Mouse (Mus musculus) left cerebral cortex, adult 9 months (tissue): Measurements from ENCODE around the gene Kif14.
"Not testable (repeated sequence)": the region's sequence is repeated elsewhere in the genome, so short reads cannot be mapped to it uniquely, and the experiment has no call there.

Experiments used
- DNase-seq, 2 experiments: peaks; one replicate each; pipeline ENCODE4 v3.0.0; 2022; ENCODE audit warnings: low spot score in 2 of 2

Kif14 gene

DNA sequence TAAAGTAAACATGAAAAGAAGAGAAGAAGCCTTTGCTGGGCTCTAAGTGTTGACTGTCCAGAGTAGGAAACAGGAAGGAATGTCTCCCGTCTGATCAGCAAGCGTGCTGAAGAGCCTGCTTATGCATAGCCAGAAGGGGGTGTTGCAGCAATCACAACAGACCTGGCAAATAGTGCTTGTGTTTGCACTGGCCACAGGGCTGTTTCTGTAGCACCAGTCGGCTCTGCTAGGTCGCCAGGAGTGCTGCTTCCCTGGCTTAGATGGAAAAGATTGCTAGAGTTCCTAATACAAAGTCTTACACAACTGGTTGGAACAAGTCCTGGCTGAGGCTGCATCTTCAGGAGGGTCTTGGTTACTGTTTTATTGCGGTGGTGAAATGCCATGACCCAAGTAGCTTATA lies 25.5 kb downstream of the Kif14 start:
- no peak for DNase-seq

DNA sequence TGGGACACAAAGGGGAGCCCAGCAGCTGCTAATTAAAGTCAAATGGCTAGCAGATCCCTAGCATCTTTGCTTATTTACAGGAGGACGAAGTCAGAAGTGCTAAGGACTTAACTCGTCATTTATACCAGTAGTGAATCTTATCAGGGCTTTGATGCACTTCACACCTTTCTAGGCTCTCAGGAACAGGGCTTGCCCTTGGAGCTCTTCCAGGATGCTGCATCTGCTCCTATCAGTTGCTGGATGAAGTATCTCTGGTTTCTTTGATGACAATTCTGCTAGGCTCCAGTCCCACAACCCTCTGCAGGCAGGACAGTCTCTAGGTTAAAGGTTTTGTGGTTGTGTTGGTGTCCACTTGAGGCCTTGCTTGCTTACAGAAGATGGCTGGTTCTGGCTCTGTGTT lies 26.1 kb downstream of the Kif14 start:
- no peak for DNase-seq

DNA sequence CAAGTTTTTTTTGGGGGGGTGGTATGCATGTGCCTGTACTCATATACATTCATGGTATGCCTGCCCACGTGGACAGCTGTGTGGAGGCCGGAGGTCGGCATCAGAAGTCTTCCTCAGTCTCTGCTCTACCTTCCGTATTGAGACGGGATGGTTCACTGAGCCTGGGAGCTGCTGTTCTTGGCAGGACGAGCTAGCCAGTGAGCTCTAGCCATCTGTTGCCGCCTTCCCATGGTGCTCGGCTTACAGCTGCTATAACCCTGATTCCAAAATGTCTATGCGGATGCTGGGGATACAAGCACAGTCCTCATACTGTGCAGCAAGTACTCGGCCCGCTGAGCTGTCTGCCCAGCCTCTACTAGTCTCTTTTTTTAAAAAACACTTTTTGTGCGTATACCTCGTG lies 33.2 kb downstream of the Kif14 start:
- DNase-seq: no peak

DNA sequence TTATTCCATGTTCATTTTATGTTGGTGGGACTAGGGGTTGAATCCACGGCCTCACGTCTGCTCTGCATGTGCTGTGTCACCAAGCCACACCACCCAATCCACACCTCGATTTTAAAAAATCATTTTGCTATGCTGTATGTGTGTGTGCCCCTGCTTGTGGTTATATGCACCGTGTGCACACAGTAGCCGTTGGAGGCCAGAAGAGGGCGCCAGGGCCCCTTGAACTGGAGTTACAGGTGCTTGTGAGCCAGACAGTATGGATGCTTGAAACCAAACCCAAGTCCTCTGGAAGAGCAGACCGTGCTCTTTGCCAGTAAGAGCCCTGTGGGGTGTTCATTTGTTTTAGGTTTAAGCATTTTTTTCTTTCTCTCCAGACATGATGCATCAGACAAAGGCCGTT lies 36.8 kb downstream of the Kif14 start:
- no peak for DNase-seq

DNA sequence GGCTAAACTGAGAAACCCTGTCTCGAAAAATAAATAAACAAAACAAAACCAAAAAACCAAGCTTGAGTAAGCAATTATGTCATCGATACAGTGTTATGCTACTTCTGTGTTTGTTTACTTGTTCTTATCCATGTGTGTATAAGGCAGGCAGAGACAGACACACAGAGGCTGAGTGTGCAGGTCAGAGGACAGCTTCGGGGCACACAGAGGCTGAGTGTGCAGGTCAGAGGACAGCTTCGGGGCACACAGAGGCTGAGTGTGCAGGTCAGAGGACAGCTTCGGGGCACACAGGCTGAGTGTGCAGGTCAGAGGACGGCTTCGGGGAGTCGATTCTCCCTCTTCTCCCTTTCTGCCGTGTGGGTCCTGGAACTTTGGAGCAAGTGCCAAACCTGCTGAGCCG lies 40.1 kb downstream of the Kif14 start:
- not testable (repeated sequence) for DNase-seq

DNA sequence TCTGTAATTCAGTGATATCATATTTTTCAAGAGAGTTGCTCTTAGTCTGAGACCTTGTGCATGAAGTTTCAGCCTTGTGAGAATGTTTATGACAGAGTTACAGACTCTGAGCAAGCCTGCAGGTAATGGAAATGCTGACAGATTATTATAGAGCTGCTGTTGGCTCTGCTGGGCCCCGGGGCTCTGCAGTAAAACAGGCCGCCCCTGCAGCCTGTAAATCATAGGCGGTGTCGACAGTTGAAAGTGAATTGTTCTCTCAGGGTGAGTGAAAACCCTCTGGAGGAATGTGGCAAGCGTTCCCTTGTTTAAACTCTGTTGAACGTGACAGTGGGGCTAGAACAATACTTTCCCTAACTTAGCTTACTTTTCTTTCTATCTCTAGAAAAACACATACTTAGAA lies 46.2 kb downstream of the Kif14 start:
- no peak for DNase-seq

DNA sequence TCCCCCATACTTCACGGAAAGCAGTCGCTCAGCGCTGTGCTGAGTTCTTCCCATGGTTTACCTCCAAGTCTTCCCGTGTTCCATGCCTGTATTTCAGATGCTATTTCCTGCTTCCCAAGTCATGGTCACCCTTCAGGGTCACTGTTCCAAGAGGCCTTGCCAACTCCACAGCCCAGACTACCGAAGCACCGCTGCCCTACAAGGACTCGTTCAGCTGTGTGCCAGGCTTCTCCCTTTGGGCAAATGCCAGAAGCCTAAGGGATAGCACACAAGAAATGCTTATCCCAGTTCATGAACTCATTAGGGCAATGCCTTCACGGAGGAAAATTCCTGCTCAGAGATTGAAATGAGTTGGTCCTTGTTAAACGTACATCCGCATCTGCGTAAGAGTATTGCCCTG lies 47.0 kb downstream of the Kif14 start:
- no peak for DNase-seq

DNA sequence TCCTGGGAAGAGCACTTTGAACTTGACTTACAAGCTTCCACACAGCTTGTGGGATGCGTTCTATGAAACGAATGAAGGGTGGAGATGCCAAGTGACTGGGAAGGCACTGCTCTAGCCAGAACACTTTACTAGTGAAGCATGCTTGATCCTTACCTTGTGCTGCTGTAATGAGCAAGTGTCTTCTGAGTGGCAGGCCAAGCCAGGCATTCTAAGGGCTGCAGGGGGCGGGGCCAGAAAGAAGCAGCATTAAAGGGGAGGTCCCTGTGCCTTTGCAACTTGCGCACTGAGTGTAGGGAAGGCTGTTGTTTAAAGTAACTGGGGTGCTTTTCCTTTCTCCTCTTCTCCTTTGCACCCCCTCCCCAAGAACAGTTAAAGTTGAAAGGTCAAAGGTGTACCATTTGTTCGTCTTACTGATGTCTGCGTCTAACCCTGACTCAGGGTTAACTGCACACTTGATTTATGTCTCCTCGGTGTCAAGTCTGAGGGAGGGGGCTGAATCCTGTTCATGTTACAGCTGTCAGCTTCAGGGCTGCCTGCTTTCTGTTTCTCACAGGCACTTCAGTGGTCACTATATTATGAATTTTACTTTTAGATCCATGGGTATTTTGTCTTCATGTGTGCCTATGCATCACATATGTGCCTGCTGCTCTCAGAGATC lies 52.7 kb downstream of the Kif14 start:
- DNase-seq: no peak

DNA sequence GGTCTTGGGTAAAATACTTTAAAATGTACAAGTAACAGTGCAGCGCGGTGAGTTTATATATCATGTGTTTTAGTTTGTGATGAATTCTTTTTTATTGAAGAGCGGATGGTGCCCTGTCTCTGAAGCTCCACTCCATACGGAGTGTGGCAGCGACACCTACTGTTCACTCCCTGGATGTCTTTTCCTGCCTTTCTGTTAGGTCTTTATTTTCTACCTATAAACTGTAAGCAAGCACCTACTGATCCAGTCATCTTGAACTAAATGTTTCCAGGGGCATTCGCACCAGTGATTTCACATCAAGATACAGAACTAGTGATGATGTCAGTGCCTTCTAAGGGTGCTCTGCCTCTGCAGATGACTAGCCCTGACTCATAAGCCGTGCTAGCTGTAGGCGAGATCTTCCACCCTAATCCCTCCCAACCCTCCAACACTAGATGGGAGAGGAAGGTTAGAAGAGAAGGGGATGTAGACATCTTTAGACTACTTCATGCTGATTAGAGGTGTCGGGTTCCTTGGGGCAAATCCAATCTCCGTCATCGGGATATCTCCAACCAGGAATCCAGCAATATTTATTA lies 55.3 kb downstream of the Kif14 start:
- DNase-seq: peak; percentile 25 to 78

DNA sequence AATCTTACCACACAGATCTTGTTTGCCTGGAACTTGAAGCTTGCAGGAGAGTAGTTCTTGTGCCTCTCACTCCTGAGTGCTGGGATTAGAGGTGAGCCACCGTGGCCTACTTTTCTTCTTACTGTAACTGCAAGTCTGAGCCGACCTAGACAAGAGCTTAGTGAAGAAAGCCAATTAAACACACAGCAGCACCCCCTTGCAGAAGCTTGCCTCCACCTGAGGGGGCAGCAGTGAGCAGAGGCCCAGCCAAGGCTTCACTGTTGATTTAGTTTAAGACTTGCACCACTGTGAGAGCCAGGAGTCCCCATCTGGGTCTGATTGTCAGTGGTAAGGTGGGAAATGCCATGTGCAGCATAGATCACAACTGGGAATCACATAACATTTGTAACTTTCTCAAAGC lies 58.8 kb downstream of the Kif14 start:
- DNase-seq: peak in 1 of 2 experiments; percentile 40

DNA sequence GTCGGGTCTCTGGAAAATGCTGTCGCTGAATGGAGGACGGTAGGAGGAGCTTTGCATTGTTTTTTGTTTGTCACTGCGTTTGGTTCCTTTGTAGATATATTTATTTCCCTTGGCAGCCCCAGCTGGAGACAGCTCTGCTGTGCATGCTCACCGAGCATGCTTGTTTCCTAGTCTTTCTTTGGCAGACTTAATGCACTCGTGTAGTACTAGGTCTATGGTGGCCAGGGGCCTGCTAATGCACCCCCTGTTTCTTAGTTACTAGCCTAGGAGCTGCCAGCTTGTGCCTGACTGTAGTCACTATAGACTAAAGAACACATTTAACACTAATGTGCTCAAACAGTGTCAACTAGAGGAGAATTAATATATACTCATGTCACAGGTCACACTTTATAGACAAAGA lies 59.7 kb downstream of the Kif14 start:
- DNase-seq: no peak

DNA sequence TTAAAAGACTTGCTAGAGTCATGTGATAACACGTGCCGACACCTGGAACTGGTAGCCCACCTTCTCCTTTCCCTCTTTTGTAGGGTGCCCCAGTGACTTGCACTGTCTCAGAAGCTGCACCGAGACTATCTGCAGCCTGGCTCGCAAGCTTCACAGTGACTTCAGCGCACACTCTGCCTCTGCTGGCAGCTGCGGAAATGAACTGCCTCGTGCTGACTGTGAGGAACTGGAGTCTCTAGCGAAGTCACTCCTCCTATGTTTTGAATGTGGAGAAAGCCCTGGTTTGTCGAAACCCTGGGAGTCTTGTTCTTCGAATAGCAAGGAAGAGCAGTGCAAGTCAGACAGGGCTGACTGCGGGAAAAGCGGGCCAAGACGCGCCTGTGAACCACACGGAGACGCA lies 61.0 kb downstream of the Kif14 start:
- DNase-seq: peak in 1 of 2 experiments; percentile 37

DNA sequence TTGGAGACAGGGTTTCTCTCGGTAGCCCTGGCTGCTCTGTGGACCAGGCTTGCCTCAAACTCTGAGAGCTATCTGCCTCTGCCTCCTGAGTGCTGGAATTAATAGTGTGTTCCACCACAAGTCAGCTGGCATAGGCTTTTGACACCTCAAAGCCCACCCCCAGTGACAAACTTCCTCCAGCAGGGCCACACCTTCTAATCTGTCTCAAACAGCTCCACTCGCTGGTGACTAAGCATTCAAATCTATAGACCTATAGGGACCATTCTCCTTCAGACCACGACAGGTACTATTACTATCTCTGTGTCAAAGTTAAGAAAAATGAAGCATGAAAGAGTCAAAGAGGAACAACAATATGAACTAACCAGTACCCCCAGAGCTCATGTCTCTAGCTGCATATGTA lies 66.4 kb downstream of the Kif14 start:
- no peak for DNase-seq

DNA sequence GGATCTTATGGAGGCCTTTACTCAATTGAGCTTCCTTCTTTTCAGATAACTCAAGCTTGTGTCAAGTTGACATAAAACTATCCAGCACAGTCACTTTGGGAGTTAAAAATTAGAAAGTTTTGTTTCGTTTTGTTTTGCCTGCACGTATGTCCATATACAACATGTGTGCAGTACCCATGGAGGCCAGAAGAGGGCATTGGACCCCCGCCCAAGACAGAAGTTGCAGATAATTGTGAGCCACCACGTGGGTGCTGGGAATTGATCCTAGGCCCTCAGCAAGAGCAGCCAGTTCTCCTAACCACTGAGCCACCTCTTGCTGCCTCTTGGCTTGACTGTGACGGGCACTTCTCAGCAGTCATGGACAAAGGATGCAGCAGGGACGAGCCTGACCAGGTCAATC lies 70.8 kb downstream of the Kif14 start:
- DNase-seq: no peak

DNA sequence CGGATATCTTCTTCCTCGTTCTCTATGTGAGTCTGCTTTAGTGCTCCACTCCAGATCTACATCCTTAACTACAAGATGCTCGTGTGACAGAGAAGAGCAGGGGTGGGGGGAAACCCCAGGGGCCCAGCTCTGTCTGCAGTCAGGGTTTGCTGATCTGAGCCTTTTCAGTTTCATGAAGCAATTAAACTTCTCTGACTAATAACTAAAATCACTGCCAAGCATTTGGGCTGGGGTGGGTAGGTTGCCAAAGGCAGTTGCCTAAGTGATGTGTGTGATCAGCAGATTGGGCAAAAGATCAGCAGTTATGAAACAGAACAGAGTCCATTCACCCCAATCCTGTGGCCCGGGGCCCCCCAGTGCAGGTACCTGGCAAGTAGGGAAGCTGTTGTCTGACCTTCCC lies 72.1 kb downstream of the Kif14 start:
- DNase-seq: no peak

DNA sequence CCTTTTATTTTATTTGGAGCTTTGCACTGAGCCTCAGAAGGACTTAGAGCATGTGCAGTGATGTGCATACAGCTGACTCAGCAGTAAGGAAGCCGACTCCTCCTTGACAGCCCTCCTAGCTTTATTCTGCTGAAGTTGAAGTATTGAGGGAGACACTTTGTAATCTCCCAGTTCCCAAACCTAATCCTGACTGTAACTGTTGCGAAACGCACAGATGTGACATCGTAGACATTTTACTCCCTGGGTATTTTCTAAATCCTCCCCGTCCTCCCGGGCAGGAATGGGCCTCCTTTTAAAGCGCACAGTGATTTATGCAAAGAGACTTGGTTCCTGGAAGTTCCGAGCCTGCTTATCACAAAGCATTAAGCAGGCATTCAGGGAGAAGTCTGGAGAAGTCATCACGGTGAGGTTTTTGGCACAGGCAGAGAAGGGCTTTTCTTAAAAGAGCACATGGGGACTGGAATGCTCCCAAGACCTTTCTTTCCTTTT lies 74.3 kb downstream of the Kif14 start:
- no peak for DNase-seq

DNA sequence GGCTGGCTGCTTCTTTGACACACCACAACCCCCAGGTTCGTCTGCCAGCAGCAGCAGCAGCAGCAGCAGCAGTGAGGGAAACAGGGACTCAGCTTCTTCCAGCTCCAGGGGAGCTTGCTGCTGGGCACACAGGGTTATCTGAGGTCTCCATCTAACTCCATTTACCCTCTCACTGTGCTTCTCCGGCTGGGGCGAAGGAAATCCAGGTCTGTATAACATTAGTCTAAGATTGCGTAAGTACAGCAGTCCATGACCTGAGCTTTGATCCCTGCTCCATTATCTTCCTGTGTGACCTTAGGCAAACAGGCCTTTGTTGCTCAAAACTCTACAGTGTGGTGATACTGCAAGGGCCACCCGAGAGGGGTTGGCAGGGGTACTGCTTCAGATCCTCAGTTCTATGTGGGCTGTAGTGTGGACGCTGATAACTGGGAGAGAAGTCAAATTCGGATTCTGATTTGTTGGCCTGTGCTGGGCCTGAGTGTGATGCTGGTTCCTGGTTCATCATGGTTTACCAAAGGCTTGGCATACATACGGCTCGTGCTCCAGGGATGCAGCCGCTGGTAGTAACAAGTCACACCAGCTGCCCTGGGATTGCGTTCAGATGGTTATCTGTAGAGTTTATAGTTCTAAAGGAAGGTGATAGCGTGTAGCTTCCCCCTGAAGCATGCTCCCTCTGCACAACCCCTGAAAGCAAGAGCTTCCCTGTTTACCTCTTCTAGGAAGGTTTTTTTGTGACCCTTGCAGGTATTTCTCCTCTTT lies 75.7 kb downstream of the Kif14 start:
- no peak for DNase-seq

DNA sequence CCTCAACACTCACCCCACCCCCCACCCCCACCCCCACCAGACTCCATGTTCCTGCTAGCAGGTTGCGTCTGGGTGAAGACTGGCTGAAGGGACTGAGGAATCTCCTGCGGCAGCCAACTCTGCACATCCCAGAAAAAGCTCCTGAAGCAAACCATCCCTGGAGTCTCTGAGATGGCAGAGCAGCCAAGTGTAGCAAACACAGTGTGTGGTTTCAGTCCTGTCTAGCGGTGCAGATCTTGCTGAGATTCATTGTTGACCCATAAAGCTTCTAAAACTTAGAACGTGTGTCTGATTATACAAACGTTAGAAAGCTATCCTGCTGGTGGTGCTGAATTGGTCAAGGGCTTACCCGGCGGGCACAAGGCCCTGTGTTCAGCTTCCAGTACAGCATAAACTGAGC lies 77.8 kb downstream of the Kif14 start:
- no peak for DNase-seq

DNA sequence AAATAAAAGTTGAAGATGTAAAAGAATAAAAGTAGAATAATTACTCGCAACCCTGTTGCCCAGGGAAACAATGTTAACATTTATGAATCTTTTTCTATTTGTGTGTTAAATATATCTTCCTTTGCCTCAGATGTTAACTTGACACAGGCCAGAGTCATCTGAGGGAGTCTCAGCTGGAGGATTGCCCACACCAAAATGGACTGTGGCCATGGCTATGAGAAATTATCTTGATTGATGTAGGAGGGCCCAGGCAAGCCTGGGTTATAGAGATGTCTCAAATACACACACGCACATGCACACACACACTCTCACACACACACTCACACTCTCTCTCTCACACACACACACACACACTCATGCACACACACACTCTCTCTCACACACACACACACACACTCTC lies 80.9 kb downstream of the Kif14 start:
- DNase-seq: no peak

DNA sequence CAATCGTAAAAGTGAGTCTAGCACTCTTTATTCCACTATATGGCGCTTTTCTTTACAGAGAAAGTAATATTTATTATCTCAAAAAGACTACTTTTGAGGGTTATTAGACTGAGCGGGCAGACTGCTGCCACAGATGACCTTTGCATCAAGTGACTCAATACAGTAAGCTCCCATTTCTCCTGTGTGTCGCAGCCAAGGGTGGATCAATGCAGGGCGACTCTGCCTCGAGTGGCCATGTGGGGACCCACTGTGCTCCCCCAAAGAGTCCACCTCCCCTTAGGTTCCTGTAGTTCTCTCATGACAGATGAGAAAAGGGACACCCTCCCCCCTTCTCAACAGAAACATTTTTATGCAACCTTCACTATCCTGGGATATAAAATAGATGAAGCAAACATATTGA lies 84.1 kb downstream of the Kif14 start:
- DNase-seq: no peak

DNA sequence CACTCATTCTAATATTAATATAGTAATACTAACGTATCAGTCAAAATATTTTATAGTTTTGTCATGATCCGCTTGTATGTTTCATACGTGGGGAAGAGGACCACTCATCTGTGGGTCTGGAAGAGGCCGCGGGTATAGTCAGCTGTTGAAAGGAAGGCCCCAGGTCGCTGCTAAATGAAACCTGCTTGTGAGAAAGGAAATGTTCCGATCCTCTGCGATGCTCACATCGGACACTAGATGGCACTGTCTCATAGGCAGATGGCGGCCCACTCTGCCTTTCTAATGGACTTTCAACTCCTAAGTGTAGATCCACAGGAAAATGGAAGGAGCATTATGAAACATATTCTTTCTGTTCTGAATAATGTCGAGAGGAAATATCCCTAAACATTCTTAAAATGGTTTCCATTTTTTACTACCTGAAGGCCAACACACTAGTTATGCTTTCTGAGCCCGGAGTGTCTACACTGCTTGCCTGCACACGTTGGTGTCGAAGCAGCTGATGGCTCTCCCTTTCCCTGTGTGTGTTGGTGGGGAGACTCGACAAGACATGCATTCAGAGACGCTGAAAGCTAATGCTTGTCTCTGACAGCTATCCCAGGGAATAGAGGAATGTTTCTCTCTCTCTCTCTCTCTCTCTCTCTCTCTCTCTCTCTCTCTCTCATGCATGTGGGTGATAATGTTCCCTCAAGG lies 84.9 kb downstream of the Kif14 start:
- DNase-seq: peak; percentile 56 to 93

DNA sequence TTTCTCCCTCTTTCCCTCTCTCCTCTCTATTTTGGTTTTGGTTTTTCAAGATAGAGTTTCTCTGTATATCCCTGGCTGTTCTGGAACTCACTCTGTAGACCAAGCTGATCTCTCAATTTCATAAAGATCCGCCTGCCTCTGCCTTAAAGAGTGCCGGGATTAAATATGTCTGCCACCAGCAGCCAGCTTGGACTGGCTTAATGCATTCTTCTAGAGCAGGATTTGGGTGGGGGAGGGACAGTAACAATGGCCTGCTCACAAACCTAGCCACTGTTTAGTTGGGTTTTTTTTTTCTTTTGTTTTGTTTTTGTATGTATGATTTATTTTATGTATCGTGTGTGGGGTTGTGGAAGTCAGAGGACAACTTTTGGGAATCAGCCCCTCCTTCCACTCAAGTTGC lies 88.5 kb downstream of the Kif14 start:
- DNase-seq: no peak

DNA sequence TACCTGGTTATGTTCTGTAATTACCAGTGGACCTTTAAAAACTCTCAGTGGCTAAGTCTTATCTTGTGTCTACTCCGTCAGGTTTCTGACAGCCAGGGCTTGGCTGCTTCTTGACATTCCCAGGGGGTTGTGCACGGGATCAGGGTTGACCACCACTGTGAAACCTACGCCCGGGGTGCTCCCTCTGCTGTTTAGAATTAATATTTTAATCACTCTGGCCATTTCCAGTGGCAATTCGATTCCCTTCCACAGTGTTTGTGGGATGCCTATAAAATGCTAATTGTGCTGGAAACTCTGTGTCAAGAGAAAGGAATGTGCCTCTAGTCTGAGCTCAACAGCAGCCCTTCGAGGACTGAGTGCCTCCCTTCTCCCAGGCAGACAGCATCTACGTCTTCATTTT lies 89.7 kb downstream of the Kif14 start:
- no peak for DNase-seq
